Mouse (Mus musculus) ES-E14 (cell line): ENCODE data around the gene Slc23a2. TPM values are rescaled to one million over a fixed set of nuclear protein-coding genes. Genes with fewer than 3 reads are reported as not detected.

ENCODE experiments used
- DNase-seq: peaks from one replicate; pipeline ENCODE4 v3.0.0-alpha.2; 2013; ENCODE audit warnings: low read depth, low spot score
- H3K27ac ChIP-seq: 2 replicates; pipeline ENCODE4 v1.5.1; 2012; ENCODE audit warnings: low read depth, mild to moderate bottlenecking, low read length, moderate library complexity, mixed read lengths; ENCODE audit not compliant: poor library complexity, insufficient read depth, severe bottlenecking
- H3K36me3 ChIP-seq: 2 replicates; pipeline ENCODE4 v1.6.1; 2012; ENCODE audit warnings: mild to moderate bottlenecking, low read length, moderate library complexity, mixed read lengths; ENCODE audit not compliant: control insufficient read depth, poor library complexity, insufficient read depth, severe bottlenecking
- H3K4me1 ChIP-seq, 2 experiments: fragments of 150-350 bp in 1 of 2; sonication (generic) in 1 of 2; 2 replicates each; pipeline ENCODE4 v1.6.1; 2012; ENCODE audit warnings: low read length in 2 of 2, mild to moderate bottlenecking in 1 of 2, mixed read lengths in 1 of 2; ENCODE audit not compliant: control insufficient read depth in 2 of 2, insufficient read depth in 2 of 2, poor library complexity in 1 of 2
- H3K4me3 ChIP-seq, 2 experiments: fragments of 150-350 bp in 1 of 2; sonication (generic) in 1 of 2; 2 replicates each; pipeline ENCODE4 v1.5.1; 2012; ENCODE audit warnings: low read length in 2 of 2, low read depth in 1 of 2, mild to moderate bottlenecking in 1 of 2, mixed read lengths in 1 of 2; ENCODE audit not compliant: insufficient read depth in 1 of 2, poor library complexity in 1 of 2, severe bottlenecking in 1 of 2
- H3K9ac ChIP-seq: 2 replicates; pipeline ENCODE4 v1.6.1; 2012; ENCODE audit warnings: low read depth, mild to moderate bottlenecking, low read length, mixed read lengths; ENCODE audit not compliant: poor library complexity, insufficient read depth, severe bottlenecking
- H3K9me3 ChIP-seq: fragments of 150-350 bp; sonication (generic); 2 replicates; pipeline ENCODE4 v1.6.1; 2012; ENCODE audit warnings: low read depth, mild to moderate bottlenecking, low read length; ENCODE audit not compliant: control insufficient read depth, insufficient read depth
- CHD2 ChIP-seq: IDR thresholded peaks from 2 replicates; pipeline ENCODE4 v1.6.1; 2014; ENCODE audit warnings: mild to moderate bottlenecking, low read depth, low read length, inconsistent platforms
- HCFC1 ChIP-seq: IDR thresholded peaks from 2 replicates; pipeline ENCODE4 v1.6.1; 2012; ENCODE audit warnings: low read length, inconsistent platforms, borderline replicate concordance; ENCODE audit not compliant: insufficient read depth
- MAFK ChIP-seq: IDR thresholded peaks from 2 replicates; pipeline ENCODE4 v1.6.1; 2014; ENCODE audit warnings: mild to moderate bottlenecking, low read depth, low read length, inconsistent platforms; ENCODE audit not compliant: insufficient read depth
- ZC3H11A ChIP-seq: IDR thresholded peaks from 2 replicates; pipeline ENCODE4 v1.6.1; 2012; ENCODE audit warnings: low read depth, mild to moderate bottlenecking, inconsistent platforms, low read length, borderline replicate concordance
- ZNF384 ChIP-seq: IDR thresholded peaks from 2 replicates; pipeline ENCODE4 v1.6.1; 2012; ENCODE audit warnings: low read depth, low read length, inconsistent platforms
- in situ Hi-C, 2 experiments: fragments of 600-800 bp; cut with MboI; formaldehyde crosslinking; loops; one replicate each; pipeline ENCODE4 v1.15.1; 2025; ENCODE audit warnings: low sequenced_read_pairs in 2 of 2, inconsistent platforms in 1 of 2; ENCODE audit not compliant: unreplicated experiment in 2 of 2
- total RNA-seq: library from RNA; depleted of rRNA; stranded (reverse); fragments of 300-350 nt; gene quantifications from 2 replicates; pipeline ENCODE4 v1.2.3, GENCODE M21; 2012

The Slc23a2 gene
- total RNA-seq, 1 experiment, result 33.7 TPM

DNA sequence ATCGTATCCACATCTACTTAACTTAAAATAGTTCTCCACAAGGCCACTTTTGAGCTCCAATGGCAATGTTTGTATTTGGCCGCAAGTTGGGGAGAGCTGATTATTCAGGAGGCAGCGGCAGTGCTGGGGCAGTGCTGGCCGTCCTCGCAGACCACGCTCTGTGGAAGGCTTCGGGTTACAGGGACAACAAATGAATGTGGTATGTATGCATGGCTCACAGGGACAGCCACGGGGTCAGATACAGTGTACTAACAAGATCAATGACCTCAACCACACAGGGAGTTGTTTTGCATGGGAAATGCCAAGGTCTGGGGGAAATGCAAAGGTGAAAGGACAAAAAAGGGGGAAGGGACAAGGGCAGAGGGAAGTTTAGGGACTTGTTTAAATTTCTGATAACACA, 41.6 kb downstream of the Slc23a2 start:
- Histone ChIP-seq H3K4me3 (0 out of 4 replicates have a peak overlapping the region, but pooled peaks of 1 of the 2 experiments have one; percentile 7), H3K9me3 (no peaks in the 10 kb centered on the region), H3K4me1 (peaks cover 3 to 10% of the 10 kb centered on the region in 2 experiments; a peak in 2 of 4 replicates), H3K36me3 (peaks cover 9% of the 10 kb centered on the region; the same call in 1 of the 2 replicates), H3K27ac (no peak overlapping the region), H3K9ac (peak overlapping the region; percentile 18)
- in situ Hi-C loops, result no loop called here
- no peak for TF ChIP-seq CHD2
- no peak for TF ChIP-seq MAFK
- no peak for TF ChIP-seq ZC3H11A
- no peak for TF ChIP-seq ZNF384
- TF ChIP-seq HCFC1, result no peak
- DNase-seq, result no peak

GRCm38 (mm10) chr2:132102505-132103130, 42.3 kb downstream of the Slc23a2 start:
- Histone ChIP-seq H3K36me3 (peaks cover 9% of the 10 kb centered on the region; the same call in 1 of the 2 replicates), H3K9ac (no peak overlapping the region), H3K9me3 (no peaks in the 10 kb centered on the region), H3K4me1 (peaks cover 3 to 10% of the 10 kb centered on the region in 2 experiments; a peak in 2 of 4 replicates), H3K4me3 (no peak overlapping the region), H3K27ac (no peak overlapping the region)
- in situ Hi-C loops, result no loop called here
- no peak for DNase-seq
- TF ChIP-seq ZNF384 (no peak), CHD2 (no peak), MAFK (no peak), ZC3H11A (no peak), HCFC1 (no peak)

DNA sequence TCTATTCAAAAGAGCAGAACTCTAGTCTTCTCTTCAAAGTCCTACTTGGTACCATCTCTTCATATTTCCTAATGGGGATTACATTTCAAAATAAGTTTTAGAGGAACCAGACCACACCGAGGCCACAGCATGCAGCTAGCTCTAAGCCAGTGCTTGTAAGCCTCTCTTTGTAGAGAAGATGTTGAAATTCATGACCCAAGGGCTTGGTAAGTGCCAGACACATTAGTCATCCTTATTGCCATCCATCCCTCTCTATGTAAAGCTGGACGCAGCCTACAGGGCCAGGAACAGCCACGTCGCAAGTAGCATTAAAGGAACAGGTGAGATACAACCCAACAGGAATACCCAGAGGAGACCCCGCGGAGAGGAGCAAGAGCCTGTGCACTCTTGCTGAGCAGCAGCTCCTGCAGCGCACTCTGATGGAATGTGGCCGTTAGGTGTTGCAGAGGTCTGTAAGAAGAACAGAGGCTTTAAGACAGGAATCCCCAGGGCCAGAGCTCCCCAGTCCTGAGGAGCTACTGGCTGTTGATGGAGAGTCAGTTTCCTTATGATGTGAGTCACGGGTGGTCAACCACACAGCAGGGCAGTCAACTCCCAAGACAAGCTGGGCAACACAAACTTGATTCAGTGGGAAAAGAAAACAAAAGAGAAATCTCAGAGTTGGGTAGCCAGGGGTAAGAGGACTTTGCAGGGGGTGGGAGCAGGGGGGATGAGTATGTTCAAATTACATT, 45.8 kb downstream of the Slc23a2 start:
- in situ Hi-C loops, result no loop called here
- H3K36me3 ChIP-seq, result peaks cover 9% of the 10 kb centered on the region; the same call in 1 of the 2 replicates
- no peak overlapping the region for H3K4me3 ChIP-seq
- no peaks in the 10 kb centered on the region for H3K9me3 ChIP-seq
- peaks cover 3 to 7% of the 10 kb centered on the region in 2 experiments; a peak in 2 of 4 replicates for H3K4me1 ChIP-seq
- TF ChIP-seq HCFC1 (no peak), MAFK (no peak), ZNF384 (no peak), CHD2 (no peak), ZC3H11A (no peak)
- no peak overlapping the region for H3K27ac ChIP-seq
- no peak for DNase-seq
- H3K9ac ChIP-seq, result no peak overlapping the region

GRCm38 (mm10) chr2:132098365-132098764, 46.5 kb downstream of the Slc23a2 start:
- DNase-seq, result no peak
- no peak overlapping the region for H3K4me3 ChIP-seq
- H3K36me3 ChIP-seq, result peaks cover 10% of the 10 kb centered on the region; the same call in 1 of the 2 replicates
- in situ Hi-C loops, result no loop called here
- no peak overlapping the region for H3K27ac ChIP-seq
- peaks cover 3 to 6% of the 10 kb centered on the region in 2 experiments; a peak in 2 of 4 replicates for H3K4me1 ChIP-seq
- TF ChIP-seq CHD2 (no peak), HCFC1 (no peak), MAFK (no peak), ZC3H11A (no peak)
- no peaks in the 10 kb centered on the region for H3K9me3 ChIP-seq
- no peak overlapping the region for H3K9ac ChIP-seq
